Mouse (Mus musculus) erythroblast, embryonic 14.5 days (primary cell): ENCODE measurements around the gene Nmrk1.

Experiments used
- GATA1 ChIP-seq: IDR thresholded peaks from 2 replicates; pipeline ENCODE4 v1.6.1; 2012; ENCODE audit warnings: low read length, inconsistent platforms, mixed read lengths
- TAL1 ChIP-seq: IDR thresholded peaks from 3 replicates; pipeline ENCODE4 v1.6.1; 2012; ENCODE audit warnings: low read length, inconsistent platforms, mixed read lengths

GRCm38 (mm10) chr19:18629589-18629988, 2.2 kb upstream of the Nmrk1 start:
- no peak for TF ChIP-seq TAL1
- TF ChIP-seq GATA1 = no peak
